Mouse (Mus musculus) myocyte (in vitro differentiated cells): Measurements from ENCODE around the gene Dnaja1.
A peak's percentile ranks its signal among the peaks of the same experiment; 100 is the strongest.

Experiments used
- CEBPB ChIP-seq: IDR thresholded peaks from 2 replicates; pipeline ENCODE4 v1.6.1; 2011; ENCODE audit warnings: mild to moderate bottlenecking, moderate library complexity; ENCODE audit not compliant: poor library complexity, insufficient read depth, severe bottlenecking
- E2F4 ChIP-seq: IDR thresholded peaks from one replicate; pipeline ENCODE4 v1.6.1; 2011; ENCODE audit warnings: mild to moderate bottlenecking, control low read depth, moderate library complexity; ENCODE audit not compliant: insufficient read depth
- MAX ChIP-seq: IDR thresholded peaks from one replicate; pipeline ENCODE4 v1.6.1; 2011; ENCODE audit warnings: low read depth, mild to moderate bottlenecking, control low read depth
- MYOD1 ChIP-seq, 3 experiments: IDR thresholded peaks; one replicate each; pipeline ENCODE4 v1.6.1; 2011; ENCODE audit warnings: control low read depth in 2 of 3, low read depth in 2 of 3, mild to moderate bottlenecking in 2 of 3, moderate library complexity in 1 of 3; ENCODE audit not compliant: insufficient read length in 2 of 3, control insufficient read depth in 1 of 3
- MYOG ChIP-seq, 3 experiments: IDR thresholded peaks; one replicate each; pipeline ENCODE4 v1.6.1; 2011; ENCODE audit warnings: control low read depth in 2 of 3, low read depth in 2 of 3, mild to moderate bottlenecking in 2 of 3; ENCODE audit not compliant: insufficient read length in 2 of 3, control insufficient read depth in 1 of 3, insufficient read depth in 1 of 3
- POLR2A ChIP-seq: IDR thresholded peaks from one replicate; pipeline ENCODE4 v1.6.1; 2011; ENCODE audit warnings: low read depth, mild to moderate bottlenecking, control low read depth, moderate library complexity; ENCODE audit not compliant: insufficient read length
- POLR2AphosphoS2 ChIP-seq: IDR thresholded peaks from one replicate; pipeline ENCODE4 v1.6.1; 2011; ENCODE audit warnings: low read depth, control low read depth; ENCODE audit not compliant: insufficient read length
- REST ChIP-seq: IDR thresholded peaks from one replicate; pipeline ENCODE4 v1.6.1; 2011; ENCODE audit warnings: mild to moderate bottlenecking, control low read depth, moderate library complexity; ENCODE audit not compliant: insufficient read depth, insufficient read length
- SRF ChIP-seq: IDR thresholded peaks from one replicate; pipeline ENCODE4 v1.6.1; 2011; ENCODE audit warnings: low read depth; ENCODE audit not compliant: control insufficient read depth, insufficient read length
- TCF12 ChIP-seq: IDR thresholded peaks from one replicate; pipeline ENCODE4 v1.6.1; 2011; ENCODE audit warnings: mild to moderate bottlenecking, control low read depth; ENCODE audit not compliant: poor library complexity, insufficient read depth, severe bottlenecking
- TCF3 ChIP-seq: IDR thresholded peaks from one replicate; pipeline ENCODE4 v1.6.1; 2011; ENCODE audit warnings: low read depth, control low read depth; ENCODE audit not compliant: insufficient read length
- USF1 ChIP-seq: IDR thresholded peaks from one replicate; pipeline ENCODE4 v1.6.1; 2011; ENCODE audit warnings: low read depth, mild to moderate bottlenecking, control low read depth, moderate library complexity

GRCm38 (mm10) chr4:40680250-40680860 lies 41.6 kb upstream of the Dnaja1 start:
- no peak for TF ChIP-seq MAX
- no peak for TF ChIP-seq E2F4
- TF ChIP-seq POLR2A = no peak
- TF ChIP-seq MYOD1 (IDR thresholded peaks at IDR 0.05; ENCODE audit: control insufficient read depth in 1 of 3, insufficient read length in 2 of 3, low read depth in 2 of 3) = no peak
- TF ChIP-seq TCF3 = no peak
- TF ChIP-seq REST = no peak
- no peak for TF ChIP-seq TCF12
- TF ChIP-seq MYOG (IDR thresholded peaks at IDR 0.05; ENCODE audit: control insufficient read depth in 1 of 3, insufficient read depth in 1 of 3, insufficient read length in 2 of 3, low read depth in 2 of 3) = no peak
- TF ChIP-seq POLR2AphosphoS2 = peak; percentile 47
- TF ChIP-seq USF1 = no peak
- TF ChIP-seq CEBPB = no peak
- TF ChIP-seq SRF = no peak
